Mouse (Mus musculus): Measurements from ENCODE around the gene Igtp.

- TF ChIP-seq SIN3A (IDR thresholded peaks at IDR 0.05; ENCODE audit: low read length) (no peak), RAD21 (IDR thresholded peaks at IDR 0.05; ENCODE audit: low read depth, low read length) (no peak), EP300 (IDR thresholded peaks at IDR 0.05; ENCODE audit: low read length) (no peak), ELF1 (IDR thresholded peaks at IDR 0.05; ENCODE audit: low read depth, low read length) (no peak), CTCF (conservative IDR thresholded peaks at IDR 0.05 in 1 of 2, IDR thresholded peaks at IDR 0.05 in 1 of 2; ENCODE audit: low read depth in 2 of 2, low read length in 2 of 2) (no peak), POLR2A (IDR thresholded peaks at IDR 0.05; ENCODE audit: low read depth, low read length) (no peak), KAT2A (IDR thresholded peaks at IDR 0.05; ENCODE audit: insufficient replicate concordance, low read length) (no peak), ZC3H11A (IDR thresholded peaks at IDR 0.05; ENCODE audit: low read depth, low read length) (no peak), E2F4 (IDR thresholded peaks at IDR 0.05; ENCODE audit: insufficient replicate concordance, low read depth, low read length) (no peak), JUN (IDR thresholded peaks at IDR 0.05; ENCODE audit: insufficient read depth, low read depth, low read length) (no peak), BHLHE40 (IDR thresholded peaks at IDR 0.05; ENCODE audit: low read depth, low read length) (no peak)
Observed at GRCm38 (mm10) chr11:58180756-58181155, 18.6 kb upstream of the Igtp start.

All from CH12.LX (cell line).